Mouse (Mus musculus): Measurements from ENCODE around the gene Gpatch8.

Gpatch8 gene

DNA sequence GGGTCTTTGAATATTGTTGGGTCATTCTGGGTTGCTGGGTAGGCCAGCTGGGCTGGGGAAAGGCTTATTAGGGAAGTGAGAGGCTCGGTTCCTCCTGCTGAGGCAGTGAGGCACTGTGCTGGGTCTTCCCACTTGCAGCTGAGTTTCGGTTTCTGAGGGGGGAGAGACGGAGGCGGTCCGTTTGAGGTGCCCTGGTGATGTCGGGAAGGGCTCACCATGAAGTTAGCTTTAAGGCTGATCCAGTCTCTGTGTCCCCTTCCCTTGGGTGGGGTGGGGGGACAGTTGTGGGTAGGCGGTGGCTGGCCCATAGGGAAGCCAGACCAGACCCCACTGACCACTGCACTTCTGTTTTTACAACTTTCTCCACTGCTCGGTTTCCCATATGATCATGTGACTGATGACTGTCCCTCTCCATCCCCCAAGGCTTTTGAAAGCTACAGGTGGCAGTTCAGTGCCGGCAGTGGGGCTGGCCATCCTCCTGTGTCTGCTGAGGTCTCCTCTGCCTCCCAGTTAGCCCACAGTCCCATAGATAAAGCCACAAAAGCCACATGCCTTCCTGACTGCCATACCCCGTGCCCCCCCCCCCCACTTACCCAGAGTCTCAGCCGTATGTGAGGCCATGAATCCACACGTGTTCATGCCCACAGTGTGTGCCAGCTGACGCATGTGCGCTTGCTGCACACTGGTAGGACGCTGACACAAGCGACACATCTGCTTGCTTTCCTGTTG lies 123.9 kb downstream of the Gpatch8 start:
- no peak for DNase-seq

DNA sequence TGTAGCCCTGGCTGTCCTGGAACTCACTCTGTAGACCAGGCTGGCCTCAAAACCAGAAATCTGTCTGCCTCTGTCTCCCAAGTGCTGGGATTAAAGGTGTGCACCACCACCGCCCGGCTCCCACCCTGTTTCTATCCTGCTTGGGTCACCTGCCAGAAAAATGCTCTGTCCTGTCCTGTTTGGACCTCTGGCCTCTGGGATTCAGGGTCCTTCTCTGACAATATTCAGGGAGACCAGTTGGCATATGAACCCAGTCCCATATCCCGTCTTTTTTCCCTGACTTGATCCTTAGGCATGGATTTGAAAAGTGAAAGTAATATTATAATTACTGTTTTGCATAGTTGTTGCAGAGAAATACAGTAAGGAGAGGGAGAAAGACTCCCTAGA lies 124.5 kb downstream of the Gpatch8 start:
- no peak for DNase-seq

DNA sequence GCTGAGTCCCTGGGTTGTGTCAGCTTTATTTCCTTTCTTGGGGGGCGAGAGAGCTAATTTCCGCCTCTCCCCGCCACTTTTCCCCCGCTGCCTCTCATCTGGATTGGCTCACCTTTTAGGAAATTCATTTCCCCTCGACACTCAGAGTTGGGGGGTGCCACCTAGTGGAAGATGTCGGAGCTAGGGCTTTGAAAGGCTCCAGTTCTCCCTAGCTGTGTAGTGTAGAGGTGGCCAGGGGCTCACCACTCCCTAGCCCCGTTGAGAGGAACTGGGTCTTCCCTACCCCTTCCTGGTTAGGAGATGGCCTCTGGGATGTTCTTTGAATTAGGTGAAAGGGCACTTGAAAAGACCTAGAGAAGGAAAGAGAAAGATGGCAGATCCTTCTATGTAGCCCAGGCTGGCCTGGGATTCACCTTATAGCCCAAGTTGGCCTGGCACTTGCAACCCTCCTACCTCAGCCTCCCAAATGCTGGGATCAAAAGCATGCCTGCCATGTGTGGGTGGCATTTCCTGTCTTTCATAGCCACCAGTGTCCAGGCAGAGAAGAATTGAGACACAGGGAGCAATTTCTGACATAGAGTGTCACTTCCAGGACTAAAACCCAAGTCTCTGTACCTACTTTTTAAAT lies 125.1 kb downstream of the Gpatch8 start:
- DNase-seq: peak in 1 of 2 experiments; percentile 65

DNA sequence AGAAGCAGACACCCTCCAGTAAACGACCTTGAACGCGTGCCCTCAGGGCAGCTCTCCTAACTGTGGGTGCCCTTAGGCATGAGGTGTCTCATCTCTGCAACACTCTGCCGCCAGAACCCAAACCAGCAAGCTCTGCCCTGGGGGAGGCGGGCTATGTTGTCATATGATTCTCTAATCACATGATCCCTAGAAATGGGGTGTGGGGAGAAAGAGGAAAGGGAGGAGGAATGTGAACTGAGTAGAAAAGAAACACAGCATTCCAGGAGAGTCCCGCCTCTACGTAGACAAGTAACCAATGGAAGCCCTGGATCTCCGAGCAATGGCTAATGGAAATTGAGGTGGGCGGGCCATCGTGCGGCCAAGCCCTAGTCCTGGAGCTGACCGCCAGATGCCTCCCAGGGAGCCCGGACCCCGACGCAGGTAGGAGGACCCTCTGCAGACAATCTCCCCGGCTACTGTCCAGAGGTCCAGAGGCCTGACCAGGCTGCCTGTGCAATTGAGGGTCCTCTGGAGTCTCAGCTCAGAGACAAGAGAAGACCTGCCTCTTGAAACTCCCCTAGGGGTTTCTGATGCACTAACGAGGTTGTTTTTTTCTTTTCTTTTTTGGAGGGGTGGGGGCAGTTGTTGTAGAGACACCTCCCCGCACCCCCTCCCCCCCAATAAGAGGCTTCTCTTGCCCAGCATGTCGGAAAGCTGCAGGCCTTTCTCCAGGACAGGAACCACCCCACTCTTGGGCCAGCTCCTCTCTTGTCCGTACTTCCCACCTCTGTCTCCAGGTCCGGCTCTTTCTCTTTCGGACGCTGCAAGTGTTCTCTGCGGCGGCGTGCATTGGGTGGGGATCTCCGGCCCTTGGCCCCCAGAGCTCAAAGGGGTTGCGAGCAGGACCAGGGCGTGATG lies 125.8 kb downstream of the Gpatch8 start, which contains the start of gene Grn:
Grn (plus strand) TSS at position 195 of the 897 bp plus-strand sequence.
- DNase-seq: peak; percentile 56 to 61

DNA sequence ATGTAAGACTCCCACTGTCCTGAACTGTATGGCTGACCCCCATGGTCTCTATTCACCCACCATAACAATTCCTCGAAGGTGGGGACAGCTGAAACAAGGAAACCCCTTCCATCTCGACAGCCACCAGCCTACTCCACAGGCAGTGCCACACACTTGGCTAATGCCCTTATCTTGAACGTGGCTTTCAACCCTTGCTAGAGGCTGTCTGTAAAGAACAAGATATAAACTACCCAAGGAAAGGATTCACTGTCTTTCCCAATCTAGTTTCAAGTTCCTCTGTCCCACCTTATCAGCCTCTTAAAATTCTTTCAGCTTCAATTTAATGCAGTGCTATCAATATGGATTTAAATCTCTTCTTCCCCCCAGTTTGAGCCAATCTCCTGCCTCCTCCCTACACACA lies 126.6 kb downstream of the Gpatch8 start:
- DNase-seq: no peak

DNA sequence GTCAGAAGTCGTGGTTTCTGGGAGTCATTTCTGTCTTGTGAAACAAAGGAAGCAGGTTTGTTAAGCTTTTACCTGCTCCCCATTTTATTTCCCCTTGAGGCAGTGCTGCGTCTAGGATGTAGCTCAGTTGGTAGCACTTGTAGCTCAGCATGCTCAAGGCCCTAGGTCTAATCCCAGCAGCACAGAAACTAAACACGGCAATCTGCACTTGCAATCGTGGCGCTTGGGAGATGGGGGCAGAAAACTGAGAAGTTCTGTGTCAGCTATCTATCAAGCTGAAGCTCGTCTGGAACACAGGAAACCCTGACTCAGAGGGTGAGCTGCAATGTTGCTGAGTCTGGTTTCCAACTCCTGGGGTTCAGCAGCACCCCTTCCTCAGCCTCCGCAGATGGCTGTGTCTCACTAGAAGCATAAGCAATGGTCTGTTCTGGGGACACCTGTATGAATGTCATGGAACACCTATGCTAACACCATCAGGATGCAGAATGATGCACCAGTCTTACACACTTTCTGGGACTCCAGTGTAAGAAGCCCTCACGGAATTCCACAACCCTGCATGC lies 127.1 kb downstream of the Gpatch8 start:
- DNase-seq: no peak
